Mouse (Mus musculus): ENCODE data around the gene Tcf20.

DNA sequence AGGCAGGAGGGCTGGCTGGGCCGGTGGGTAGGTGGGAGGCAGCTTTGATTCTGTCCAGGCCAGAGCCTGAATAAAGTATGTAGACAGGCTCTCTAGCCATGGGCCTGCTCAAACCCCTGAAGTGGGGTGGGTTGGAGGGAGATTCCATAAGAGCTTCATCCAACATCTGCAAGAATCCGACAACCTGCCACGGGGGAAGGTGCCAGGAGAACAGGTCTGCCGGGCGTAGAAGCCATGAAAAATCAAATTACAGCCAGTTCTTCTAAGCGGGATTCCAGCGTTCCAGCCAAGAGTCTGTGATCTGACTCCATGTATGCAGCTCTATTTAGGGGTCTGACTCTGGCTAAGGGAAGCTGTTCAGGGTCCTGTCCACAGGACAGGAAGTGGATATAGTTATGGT is 3.1 kb downstream of the Tcf20 start:
- TF ChIP-seq CTCF (conservative IDR thresholded peaks at IDR 0.05 in 1 of 2, IDR thresholded peaks at IDR 0.05 in 1 of 2; ENCODE audit: low read depth in 2 of 2, low read length in 2 of 2), result no peak
- no peak for TF ChIP-seq MAZ (IDR thresholded peaks at IDR 0.05; ENCODE audit: low read depth, low read length)
- TF ChIP-seq ETS1 (conservative IDR thresholded peaks at IDR 0.05; ENCODE audit: low read depth, low read length), result no peak
- no peak for TF ChIP-seq ZC3H11A (IDR thresholded peaks at IDR 0.05; ENCODE audit: low read depth, low read length)
- TF ChIP-seq NELFE (IDR thresholded peaks at IDR 0.05; ENCODE audit: low read depth, low read length), result no peak
- no peak for TF ChIP-seq NRF1 (IDR thresholded peaks at IDR 0.05; ENCODE audit: low read depth, low read length)
- TF ChIP-seq SMC3 (IDR thresholded peaks at IDR 0.05; ENCODE audit: low read depth, low read length), result no peak
- TF ChIP-seq EP300 (IDR thresholded peaks at IDR 0.05; ENCODE audit: low read length), result no peak
- no peak for TF ChIP-seq CHD1 (IDR thresholded peaks at IDR 0.05; ENCODE audit: low read depth, low read length)
- no peak for TF ChIP-seq CHD2 (IDR thresholded peaks at IDR 0.05; ENCODE audit: low read length)
- TF ChIP-seq POLR2A (IDR thresholded peaks at IDR 0.05; ENCODE audit: low read depth, low read length), result no peak
- TF ChIP-seq PAX5 (IDR thresholded peaks at IDR 0.05; ENCODE audit: low read length), result no peak
- TF ChIP-seq ELF1 (IDR thresholded peaks at IDR 0.05; ENCODE audit: low read depth, low read length), result no peak

Measured in CH12.LX (cell line).